Mouse (Mus musculus) NIH3T3 (cell line): ENCODE measurements at regions not wholly inside any gene's neighbourhood (a gene's known extent, or its start where the extent isn't known, plus 50 kb on each side); places are given as distances from the start of the nearest gene placed in this dataset.

Source experiments
- DNase-seq: peaks from one replicate; pipeline ENCODE4 v3.0.0-alpha.2; 2012; ENCODE audit warnings: low read depth

- DNase-seq: no peak
Observed at GRCm38 (mm10) chr3:41472586-41472985, 82.9 kb upstream of the Jade1 start.

- peak; percentile 59 for DNase-seq
Observed at GRCm38 (mm10) chr3:41469106-41469505, 86.4 kb upstream of the Jade1 start.

- no peak for DNase-seq
Observed at GRCm38 (mm10) chr3:41467857-41468256, 87.7 kb upstream of the Jade1 start.

GRCm38 (mm10) chr3:41465893-41466292 is 89.6 kb upstream of the Jade1 start:
- no peak for DNase-seq

GRCm38 (mm10) chr3:41462953-41463644 is 92.4 kb upstream of the Jade1 start:
- DNase-seq: peak; percentile 33

- no peak for DNase-seq
Observed at GRCm38 (mm10) chr3:41460131-41460530, 95.4 kb upstream of the Jade1 start.

GRCm38 (mm10) chr3:41458156-41458555 is 97.4 kb upstream of the Jade1 start:
- no peak for DNase-seq

- DNase-seq: peak; percentile 53
Observed at GRCm38 (mm10) chr3:41453525-41453924, 102.0 kb upstream of the Jade1 start.

GRCm38 (mm10) chr3:41452716-41453090 is 102.8 kb upstream of the Jade1 start:
- DNase-seq: no peak

- no peak for DNase-seq
Observed at GRCm38 (mm10) chr3:41452020-41452715, 103.4 kb upstream of the Jade1 start.

- peak; percentile 47 for DNase-seq
Observed at GRCm38 (mm10) chr3:41450696-41451095, 104.8 kb upstream of the Jade1 start.

GRCm38 (mm10) chr3:41444243-41444753 is 111.2 kb upstream of the Jade1 start:
- no peak for DNase-seq

- DNase-seq: peak; percentile 78
Observed at GRCm38 (mm10) chr3:41436238-41436637, 119.3 kb upstream of the Jade1 start.

GRCm38 (mm10) chr3:41433106-41433505 is 122.4 kb upstream of the Jade1 start:
- DNase-seq: no peak

- DNase-seq: no peak
Observed at GRCm38 (mm10) chr3:41432376-41432775, 123.2 kb upstream of the Jade1 start.

- peak; percentile 82 for DNase-seq
Observed at GRCm38 (mm10) chr3:41430191-41430590, 125.3 kb upstream of the Jade1 start.

GRCm38 (mm10) chr3:41426946-41427345 is 128.6 kb upstream of the Jade1 start:
- no peak for DNase-seq

- no peak for DNase-seq
Observed at GRCm38 (mm10) chr3:41425863-41426262, 129.7 kb upstream of the Jade1 start.

- no peak for DNase-seq
Observed at GRCm38 (mm10) chr3:41424142-41424939, 131.2 kb upstream of the Jade1 start.

GRCm38 (mm10) chr3:41423630-41424029 is 131.9 kb upstream of the Jade1 start:
- no peak for DNase-seq

- no peak for DNase-seq
Observed at GRCm38 (mm10) chr3:41422615-41423579, 132.6 kb upstream of the Jade1 start.
